Mouse (Mus musculus): ENCODE results near the gene Ndufa12. TPM values are rescaled to one million over a fixed set of nuclear protein-coding genes. Genes with fewer than 3 reads are reported as not detected.

Gene Ndufa12
- polyA plus RNA-seq, 1 experiment = 406 TPM

DNA sequence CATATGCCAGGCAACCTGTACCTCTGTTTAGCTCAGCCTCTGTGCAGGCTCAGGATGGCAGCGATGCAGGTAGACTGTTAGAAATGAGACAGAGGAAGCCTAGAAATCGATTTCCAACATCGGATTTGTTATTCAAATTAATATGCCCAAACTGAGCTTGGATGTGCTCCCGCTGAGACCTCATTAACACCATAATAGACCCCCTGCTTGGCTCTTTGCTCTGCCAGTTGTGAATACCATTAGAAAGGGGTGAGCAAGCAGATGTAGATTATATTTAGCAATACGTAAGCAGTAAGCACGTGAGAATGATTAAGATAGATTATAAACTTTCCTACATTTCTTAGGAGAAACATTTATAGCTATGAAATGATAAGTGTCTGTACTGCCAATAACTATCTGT is 25.8 kb upstream of the Ndufa12 start:
- Histone ChIP-seq H3K27me3 (ENCODE audit: control insufficient read depth, insufficient read depth, insufficient read length) (no peaks in the 10 kb centered on the region), H3K4me2 (ENCODE audit: low read depth) (no peak overlapping the region), H3K36me3 (ENCODE audit: control insufficient read depth, insufficient read depth) (peaks cover 42% of the 10 kb centered on the region), H3K4me3 (no peak overlapping the region), H3K79me2 (ENCODE audit: control insufficient read depth, insufficient read depth) (no peaks in the 10 kb centered on the region), H3ac (ENCODE audit: control insufficient read depth, insufficient read length) (no peak overlapping the region)
- no peak for TF ChIP-seq USF1 (IDR thresholded peaks at IDR 0.05; ENCODE audit: low read depth)
- TF ChIP-seq POLR2AphosphoS2 (IDR thresholded peaks at IDR 0.05; ENCODE audit: insufficient read length, low read depth) = no peak
- TF ChIP-seq E2F4 (IDR thresholded peaks at IDR 0.05; ENCODE audit: insufficient read depth) = no peak
- TF ChIP-seq CEBPB (IDR thresholded peaks at IDR 0.05; ENCODE audit: insufficient read depth, poor library complexity, severe bottlenecking) = no peak
- no peak for TF ChIP-seq SRF (IDR thresholded peaks at IDR 0.05; ENCODE audit: control insufficient read depth, insufficient read length, low read depth)
- TF ChIP-seq TCF3 (IDR thresholded peaks at IDR 0.05; ENCODE audit: insufficient read length, low read depth) = no peak

DNA sequence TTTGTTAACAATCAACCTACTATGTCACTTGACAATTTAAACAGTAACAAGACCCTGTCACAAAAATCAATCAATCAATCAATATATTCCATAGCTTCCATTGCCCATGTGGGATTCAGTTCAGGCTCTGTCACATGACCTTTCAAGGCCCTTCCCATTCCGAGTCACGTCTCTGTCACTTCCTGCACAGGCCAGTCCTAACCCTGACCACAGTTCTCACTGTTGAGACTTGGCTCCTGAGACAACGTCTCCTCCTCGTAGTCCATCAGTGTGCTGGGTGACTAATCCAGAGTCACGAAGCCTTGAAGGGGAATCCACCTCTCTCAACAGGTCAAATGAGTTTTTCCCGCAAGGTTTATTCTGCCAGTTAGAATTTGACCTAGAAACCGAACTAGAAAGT is 23.9 kb upstream of the Ndufa12 start:
- H3ac ChIP-seq (ENCODE audit: control insufficient read depth, insufficient read length) = no peak overlapping the region
- H3K4me2 ChIP-seq (ENCODE audit: low read depth) = no peak overlapping the region
- H3K36me3 ChIP-seq (ENCODE audit: control insufficient read depth, insufficient read depth) = peaks cover 35% of the 10 kb centered on the region
- TF ChIP-seq TCF12 (IDR thresholded peaks at IDR 0.05; ENCODE audit: insufficient read depth, poor library complexity, severe bottlenecking) (no peak), USF1 (IDR thresholded peaks at IDR 0.05; ENCODE audit: low read depth) (peak; percentile 65)
- no peak overlapping the region for H3K4me3 ChIP-seq
- no peaks in the 10 kb centered on the region for H3K79me2 ChIP-seq (ENCODE audit: control insufficient read depth, insufficient read depth)
- no peaks in the 10 kb centered on the region for H3K27me3 ChIP-seq (ENCODE audit: control insufficient read depth, insufficient read depth, insufficient read length)

DNA sequence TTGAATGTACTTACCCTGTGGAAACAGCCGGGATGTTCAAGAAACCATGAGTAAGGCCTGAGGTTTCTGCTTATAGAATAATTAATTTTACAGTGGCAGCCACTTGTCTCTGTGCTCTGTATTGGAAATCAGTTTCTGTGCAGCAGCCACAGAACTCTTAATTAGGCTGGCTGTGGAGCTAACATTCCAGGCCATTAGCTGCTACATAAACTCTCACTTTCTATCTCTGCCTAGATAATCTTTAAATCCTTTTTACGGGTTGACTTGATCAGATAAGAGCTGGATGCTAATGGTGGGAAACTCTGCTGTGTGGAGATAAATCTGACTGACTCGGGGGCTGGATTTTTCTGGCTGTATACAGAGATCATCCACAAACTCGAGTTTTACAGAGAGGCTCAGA is 15.3 kb upstream of the Ndufa12 start:
- no peak for TF ChIP-seq MYOG (IDR thresholded peaks at IDR 0.05; ENCODE audit: control insufficient read depth in 1 of 3, insufficient read depth in 1 of 3, insufficient read length in 2 of 3, low read depth in 2 of 3)
- no peak for TF ChIP-seq POLR2A (IDR thresholded peaks at IDR 0.05; ENCODE audit: insufficient read length, low read depth)
- no peak for TF ChIP-seq SRF (IDR thresholded peaks at IDR 0.05; ENCODE audit: control insufficient read depth, insufficient read length, low read depth)
- no peak for TF ChIP-seq TCF12 (IDR thresholded peaks at IDR 0.05; ENCODE audit: insufficient read depth, poor library complexity, severe bottlenecking)
- TF ChIP-seq E2F4 (IDR thresholded peaks at IDR 0.05; ENCODE audit: insufficient read depth) = no peak
- TF ChIP-seq POLR2AphosphoS2 (IDR thresholded peaks at IDR 0.05; ENCODE audit: insufficient read length, low read depth) = no peak
- no peak for TF ChIP-seq CEBPB (IDR thresholded peaks at IDR 0.05; ENCODE audit: insufficient read depth, poor library complexity, severe bottlenecking)
- TF ChIP-seq USF1 (IDR thresholded peaks at IDR 0.05; ENCODE audit: low read depth) = no peak
- TF ChIP-seq TCF3 (IDR thresholded peaks at IDR 0.05; ENCODE audit: insufficient read length, low read depth) = no peak
- no peak overlapping the region for H3K4me2 ChIP-seq (ENCODE audit: low read depth)
- H3ac ChIP-seq (ENCODE audit: control insufficient read depth, insufficient read length) = no peak overlapping the region
- H3K79me2 ChIP-seq (ENCODE audit: control insufficient read depth, insufficient read depth) = no peaks in the 10 kb centered on the region
- H3K36me3 ChIP-seq (ENCODE audit: control insufficient read depth, insufficient read depth) = peaks cover 32% of the 10 kb centered on the region
- H3K4me3 ChIP-seq = no peak overlapping the region
- no peaks in the 10 kb centered on the region for H3K27me3 ChIP-seq (ENCODE audit: control insufficient read depth, insufficient read depth, insufficient read length)

DNA sequence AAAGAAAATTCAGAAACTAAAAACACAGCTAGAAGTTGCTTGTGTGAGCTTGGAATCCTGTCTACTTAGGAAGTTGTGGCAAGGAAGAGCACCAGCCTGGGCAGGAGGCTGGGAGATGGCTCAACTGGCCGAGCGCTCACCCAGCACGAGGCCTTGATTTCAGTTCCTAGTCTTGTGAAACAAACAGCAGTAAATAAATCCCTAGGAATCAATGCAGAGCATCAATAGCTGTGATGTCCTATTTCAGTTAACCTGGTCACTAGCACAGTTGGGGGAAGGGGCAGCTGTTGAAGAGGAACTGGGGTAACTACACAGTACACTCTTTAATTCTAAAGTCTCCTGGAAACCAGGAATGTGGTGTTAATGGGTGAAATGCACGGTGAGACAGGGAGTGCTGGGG is 6.5 kb downstream of the Ndufa12 start:
- Histone ChIP-seq H3K36me3 (ENCODE audit: control insufficient read depth, insufficient read depth) (peaks cover 17% of the 10 kb centered on the region), H3K79me2 (ENCODE audit: control insufficient read depth, insufficient read depth) (peaks cover 14% of the 10 kb centered on the region), H3K27me3 (ENCODE audit: control insufficient read depth, insufficient read depth, insufficient read length) (no peaks in the 10 kb centered on the region), H3K4me2 (ENCODE audit: low read depth) (no peak overlapping the region), H3ac (ENCODE audit: control insufficient read depth, insufficient read length) (no peak overlapping the region), H3K4me3 (no peak overlapping the region)
- TF ChIP-seq POLR2A (IDR thresholded peaks at IDR 0.05; ENCODE audit: insufficient read length, low read depth) (no peak), USF1 (IDR thresholded peaks at IDR 0.05; ENCODE audit: low read depth) (no peak)

DNA sequence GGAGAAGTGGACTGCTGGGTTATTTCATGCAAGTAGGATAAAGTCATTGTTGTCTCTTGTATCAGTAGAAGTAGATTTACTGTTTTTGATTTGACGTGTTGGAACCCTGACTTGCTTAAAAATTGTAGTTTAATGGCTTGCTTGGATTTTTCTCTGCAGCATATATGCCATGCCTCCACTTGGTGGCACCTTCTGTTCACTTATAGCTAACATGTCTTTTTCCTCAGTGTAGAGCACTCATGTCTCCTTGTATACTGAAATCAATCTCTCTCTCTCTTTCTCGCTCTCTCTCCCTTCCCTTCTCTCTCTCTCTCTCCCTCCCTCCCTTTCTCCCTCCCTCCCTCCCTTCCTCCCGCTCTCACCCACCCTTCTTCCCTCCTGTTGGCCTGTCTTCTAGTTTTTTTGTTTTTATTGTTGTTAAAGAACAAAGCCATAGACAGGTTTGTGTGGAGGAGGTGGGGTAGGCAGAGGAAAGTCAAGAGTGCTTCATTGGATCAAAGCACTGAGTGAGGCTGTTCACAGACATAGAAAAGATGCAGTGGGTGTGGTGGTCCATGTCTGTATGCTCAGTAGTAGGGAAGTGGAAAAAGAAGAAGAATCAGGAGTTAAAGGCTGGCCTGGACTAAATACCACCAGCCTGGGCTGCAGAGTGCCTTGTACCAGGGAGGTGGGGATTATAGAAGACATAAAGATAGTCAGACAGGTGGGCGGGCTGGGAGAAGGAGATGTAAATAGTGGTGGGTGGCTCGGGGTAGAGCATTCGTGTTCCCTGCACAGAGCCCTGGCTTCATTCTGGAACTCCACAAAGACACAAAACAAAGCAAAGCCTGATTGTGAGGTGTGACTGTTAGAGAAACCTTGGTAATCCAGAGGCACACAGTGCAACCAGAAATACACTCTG is 12.4 kb downstream of the Ndufa12 start:
- H3K79me2 ChIP-seq (ENCODE audit: control insufficient read depth, insufficient read depth) = no peaks in the 10 kb centered on the region
- no peak overlapping the region for H3K4me3 ChIP-seq
- H3K4me2 ChIP-seq (ENCODE audit: low read depth) = no peak overlapping the region
- H3K27me3 ChIP-seq (ENCODE audit: control insufficient read depth, insufficient read depth, insufficient read length) = no peaks in the 10 kb centered on the region
- TF ChIP-seq CEBPB (IDR thresholded peaks at IDR 0.05; ENCODE audit: insufficient read depth, poor library complexity, severe bottlenecking) (no peak), REST (IDR thresholded peaks at IDR 0.05; ENCODE audit: insufficient read depth, insufficient read length) (no peak), MYOG (IDR thresholded peaks at IDR 0.05; ENCODE audit: control insufficient read depth in 1 of 3, insufficient read depth in 1 of 3, insufficient read length in 2 of 3, low read depth in 2 of 3) (no peak), MAX (IDR thresholded peaks at IDR 0.05; ENCODE audit: low read depth) (no peak), E2F4 (IDR thresholded peaks at IDR 0.05; ENCODE audit: insufficient read depth) (no peak), USF1 (IDR thresholded peaks at IDR 0.05; ENCODE audit: low read depth) (no peak), SRF (IDR thresholded peaks at IDR 0.05; ENCODE audit: control insufficient read depth, insufficient read length, low read depth) (no peak)
- peaks cover 10% of the 10 kb centered on the region for H3K36me3 ChIP-seq (ENCODE audit: control insufficient read depth, insufficient read depth)
- no peak overlapping the region for H3ac ChIP-seq (ENCODE audit: control insufficient read depth, insufficient read length)

DNA sequence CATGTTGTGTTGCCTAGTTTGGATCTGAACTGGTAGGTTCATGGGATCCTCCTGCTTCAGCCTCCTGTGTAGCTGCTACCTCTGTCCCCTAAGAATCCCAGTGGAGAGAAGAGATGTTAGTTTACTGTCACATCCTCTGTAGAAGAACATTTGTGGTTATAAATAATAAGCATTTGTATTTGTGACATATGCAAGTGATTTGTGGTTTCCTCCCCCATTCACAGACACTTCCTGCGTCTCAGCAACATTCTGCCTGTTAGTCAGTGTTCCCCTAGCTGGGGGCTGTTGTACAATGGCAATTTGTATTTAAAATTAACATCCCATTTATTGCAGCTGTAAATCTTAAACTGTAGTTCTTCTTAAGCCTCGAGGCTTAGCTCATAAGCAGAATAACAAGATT is 13.2 kb downstream of the Ndufa12 start:
- no peak for TF ChIP-seq POLR2A (IDR thresholded peaks at IDR 0.05; ENCODE audit: insufficient read length, low read depth)
- no peak for TF ChIP-seq E2F4 (IDR thresholded peaks at IDR 0.05; ENCODE audit: insufficient read depth)
- TF ChIP-seq MYOG (IDR thresholded peaks at IDR 0.05; ENCODE audit: control insufficient read depth in 1 of 3, insufficient read depth in 1 of 3, insufficient read length in 2 of 3, low read depth in 2 of 3) = no peak
- TF ChIP-seq TCF3 (IDR thresholded peaks at IDR 0.05; ENCODE audit: insufficient read length, low read depth) = no peak
- no peak for TF ChIP-seq CEBPB (IDR thresholded peaks at IDR 0.05; ENCODE audit: insufficient read depth, poor library complexity, severe bottlenecking)
- no peak for TF ChIP-seq MYOD1 (IDR thresholded peaks at IDR 0.05; ENCODE audit: control insufficient read depth in 1 of 3, insufficient read length in 2 of 3, low read depth in 2 of 3)
- TF ChIP-seq MAX (IDR thresholded peaks at IDR 0.05; ENCODE audit: low read depth) = no peak
- TF ChIP-seq TCF12 (IDR thresholded peaks at IDR 0.05; ENCODE audit: insufficient read depth, poor library complexity, severe bottlenecking) = no peak
- TF ChIP-seq POLR2AphosphoS2 (IDR thresholded peaks at IDR 0.05; ENCODE audit: insufficient read length, low read depth) = no peak
- no peak for TF ChIP-seq SRF (IDR thresholded peaks at IDR 0.05; ENCODE audit: control insufficient read depth, insufficient read length, low read depth)
- no peak for TF ChIP-seq USF1 (IDR thresholded peaks at IDR 0.05; ENCODE audit: low read depth)
- no peak for TF ChIP-seq REST (IDR thresholded peaks at IDR 0.05; ENCODE audit: insufficient read depth, insufficient read length)
- no peaks in the 10 kb centered on the region for H3K27me3 ChIP-seq (ENCODE audit: control insufficient read depth, insufficient read depth, insufficient read length)
- H3K4me2 ChIP-seq (ENCODE audit: low read depth) = no peak overlapping the region
- H3K79me2 ChIP-seq (ENCODE audit: control insufficient read depth, insufficient read depth) = no peaks in the 10 kb centered on the region
- H3K4me3 ChIP-seq = no peak overlapping the region
- H3K36me3 ChIP-seq (ENCODE audit: control insufficient read depth, insufficient read depth) = peaks cover 6% of the 10 kb centered on the region
- no peak overlapping the region for H3ac ChIP-seq (ENCODE audit: control insufficient read depth, insufficient read length)

All from myocyte (in vitro differentiated cells).